Mouse (Mus musculus) bone marrow, adult 2 months (tissue): ENCODE results near the gene Id2.

Experiments
- CTCF ChIP-seq: fragments of 200-500 bp; IDR thresholded peaks from 2 replicates; pipeline ENCODE4 v1.5.1; 2011; ENCODE audit warnings: low read length, control low read depth; ENCODE audit not compliant: control insufficient read depth, insufficient read depth
- POLR2A ChIP-seq: fragments of 200-500 bp; IDR thresholded peaks from 2 replicates; pipeline ENCODE4 v1.6.1; 2011; ENCODE audit warnings: low read depth, mild to moderate bottlenecking, control low read depth, low read length, borderline replicate concordance; ENCODE audit not compliant: control insufficient read depth

DNA sequence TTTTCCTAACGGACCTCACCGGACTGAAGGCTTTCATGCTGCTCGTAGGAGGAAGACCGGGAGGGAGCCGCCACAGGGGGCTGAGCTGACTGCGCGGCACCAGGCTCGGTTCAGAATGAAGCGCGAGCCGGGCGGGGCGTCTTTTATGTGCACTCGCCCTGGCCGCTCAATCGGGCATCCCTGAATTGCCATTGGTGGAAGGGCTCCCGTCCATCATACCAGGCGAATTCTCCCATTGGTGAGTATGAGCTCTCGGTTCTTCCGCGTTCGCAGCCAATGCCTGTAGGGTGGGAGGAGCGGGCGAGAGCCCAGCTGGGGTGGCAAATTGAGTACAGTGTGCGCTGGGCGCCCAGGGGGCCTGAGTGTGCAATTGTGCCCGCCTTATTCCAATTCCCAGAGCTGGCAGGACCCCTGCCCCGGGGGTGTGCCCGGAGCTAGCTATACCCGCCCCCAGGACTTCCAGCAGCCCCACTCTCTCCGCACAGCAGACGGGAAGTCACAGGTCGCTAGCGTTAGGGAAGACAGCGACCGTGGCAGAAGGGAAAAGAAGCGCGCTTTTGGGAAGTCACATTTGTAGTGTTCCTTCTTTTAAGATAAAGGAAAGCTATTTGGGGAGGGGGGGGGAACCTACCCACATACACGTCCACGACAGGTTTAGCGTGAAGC lies 833 bp downstream of the Id2 start:
- TF ChIP-seq CTCF = no peak
- TF ChIP-seq POLR2A = peak; percentile 96
